Mouse (Mus musculus): ENCODE data around the gene Grk4.

The Grk4 gene

DNA sequence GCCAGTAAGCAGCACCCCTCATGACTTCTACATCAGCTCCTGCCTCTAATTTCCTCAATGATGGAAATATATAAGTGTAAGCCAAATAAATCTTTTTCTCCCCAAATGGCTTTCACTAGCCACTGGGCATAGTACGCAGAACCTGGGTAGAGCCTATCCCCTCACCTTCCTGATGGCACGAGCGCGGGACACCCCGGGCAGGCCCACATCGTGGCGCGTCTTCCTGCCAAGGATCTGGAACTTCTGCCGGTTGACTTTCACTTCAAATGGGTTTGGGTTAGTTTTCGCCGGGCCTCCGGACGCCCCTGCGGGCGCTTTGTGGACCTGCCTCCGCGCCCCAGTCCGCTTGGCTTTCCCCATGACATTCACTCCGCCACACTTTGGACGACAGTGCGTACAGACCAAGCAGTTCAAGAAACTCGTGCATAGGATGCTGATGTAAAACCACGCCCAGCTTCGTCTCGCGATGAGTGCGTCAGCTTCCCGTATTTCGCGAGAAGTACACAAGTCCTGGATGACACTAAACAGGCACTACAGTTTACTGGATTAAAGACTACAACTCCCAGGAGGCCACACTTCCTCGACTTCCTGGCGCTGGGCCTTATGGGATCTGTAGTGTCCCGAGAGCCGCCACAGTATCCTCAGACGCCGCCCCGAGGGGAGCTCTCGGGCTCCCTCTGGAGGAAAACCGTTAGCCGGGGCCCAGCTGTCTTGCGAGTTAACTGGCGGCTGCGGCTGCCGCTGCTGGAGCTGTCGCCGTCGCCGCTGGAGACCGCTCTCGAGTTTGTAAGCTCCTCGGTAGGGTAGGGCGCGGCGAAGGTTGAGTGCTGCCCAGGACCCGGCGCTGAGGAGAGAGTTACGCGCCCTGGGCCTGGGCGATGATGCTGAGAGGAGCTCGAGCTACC, at the start of gene Grk4, which contains the start of gene Nop14:
TSS of gene Grk4 (plus strand) at position 694 of the 905 bp plus-strand sequence.
TSS of gene Nop14 (minus strand) at position 463 of the 905 bp plus-strand sequence.
- peak; percentile 96 for DNase-seq (ENCODE audit: low spot score)

GRCm38 (mm10) chr5:34632996-34633395, 27.2 kb upstream of the Grk4 start:
- no peak for DNase-seq (ENCODE audit: low spot score)

GRCm38 (mm10) chr5:34633641-34634040, 26.5 kb upstream of the Grk4 start:
- DNase-seq (ENCODE audit: low spot score) = no peak

- no peak for DNase-seq (ENCODE audit: low spot score)
Measured at GRCm38 (mm10) chr5:34634746-34635400, 25.3 kb upstream of the Grk4 start.

DNA sequence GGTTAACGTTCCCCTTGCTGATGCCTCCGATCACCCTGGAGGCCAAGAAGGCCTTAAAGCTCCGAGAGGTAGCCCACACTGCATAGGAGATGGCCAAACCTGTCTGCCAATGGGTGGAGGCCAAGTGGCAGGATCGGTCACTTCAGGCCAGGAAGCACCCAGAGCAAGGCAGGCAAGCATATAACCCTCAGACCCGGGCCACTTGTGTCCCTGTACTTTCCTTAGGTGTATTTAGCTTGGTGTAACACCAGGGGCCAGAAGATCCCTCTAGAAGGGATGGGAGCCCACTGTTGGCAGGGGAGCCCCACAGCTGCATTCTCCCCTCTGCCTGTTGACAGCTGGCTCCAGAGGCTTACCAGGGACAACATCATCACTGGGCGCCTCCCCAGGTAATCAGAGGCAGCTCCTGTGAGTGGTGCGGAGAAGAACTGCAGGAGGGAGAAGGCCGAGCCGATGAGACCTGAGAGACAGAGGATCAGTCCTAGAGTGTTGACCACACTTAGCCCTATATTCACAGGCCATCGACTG, 24.4 kb upstream of the Grk4 start:
- no peak for DNase-seq (ENCODE audit: low spot score)

GRCm38 (mm10) chr5:34636481-34637287, 23.5 kb upstream of the Grk4 start, which contains the start of gene Mfsd10:
Mfsd10 (minus strand) TSS chr5:34637212.
- DNase-seq (ENCODE audit: low spot score) = peak; percentile 48

GRCm38 (mm10) chr5:34637591-34638156, 22.5 kb upstream of the Grk4 start:
- DNase-seq (ENCODE audit: low spot score) = no peak

DNA sequence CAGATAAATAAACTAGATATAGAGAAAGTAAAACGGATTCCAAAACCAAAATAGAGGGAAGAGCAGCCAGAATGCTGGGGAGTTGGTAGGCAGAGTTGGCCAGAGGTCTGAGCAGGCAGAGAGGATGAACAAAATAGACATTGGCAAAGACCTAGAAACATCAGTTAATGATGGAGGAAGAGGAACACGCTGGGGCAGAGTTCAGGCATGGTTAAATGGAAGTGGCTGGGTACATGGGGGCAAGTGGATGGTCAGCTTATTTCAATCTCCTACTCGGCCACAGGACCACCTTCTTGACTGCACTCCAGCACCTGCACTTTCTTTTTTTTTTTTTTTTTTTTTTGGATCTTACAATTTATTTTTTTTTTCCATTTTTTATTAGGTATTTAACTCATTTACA, 18.2 kb upstream of the Grk4 start:
- no peak for DNase-seq (ENCODE audit: low spot score)

DNA sequence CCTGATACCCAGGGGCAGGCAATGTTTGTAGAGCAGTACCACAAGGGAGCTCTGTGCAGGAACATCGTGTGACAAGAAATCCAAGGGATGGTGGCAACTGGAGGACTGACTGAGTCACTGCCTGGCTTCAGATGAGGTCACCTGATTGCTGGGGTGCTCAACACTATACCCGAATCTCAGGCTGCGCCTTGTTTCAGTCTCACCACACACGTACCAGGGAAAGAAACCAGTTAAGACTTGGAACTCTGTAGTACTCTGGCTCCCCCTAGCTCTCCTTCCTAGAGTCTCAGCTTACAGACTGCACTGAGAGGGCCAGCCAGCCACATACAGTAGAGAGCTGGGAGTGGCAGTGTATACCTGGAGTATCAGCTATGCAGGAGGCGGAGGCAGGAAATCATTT, 17.2 kb upstream of the Grk4 start:
- no peak for DNase-seq (ENCODE audit: low spot score)

DNA sequence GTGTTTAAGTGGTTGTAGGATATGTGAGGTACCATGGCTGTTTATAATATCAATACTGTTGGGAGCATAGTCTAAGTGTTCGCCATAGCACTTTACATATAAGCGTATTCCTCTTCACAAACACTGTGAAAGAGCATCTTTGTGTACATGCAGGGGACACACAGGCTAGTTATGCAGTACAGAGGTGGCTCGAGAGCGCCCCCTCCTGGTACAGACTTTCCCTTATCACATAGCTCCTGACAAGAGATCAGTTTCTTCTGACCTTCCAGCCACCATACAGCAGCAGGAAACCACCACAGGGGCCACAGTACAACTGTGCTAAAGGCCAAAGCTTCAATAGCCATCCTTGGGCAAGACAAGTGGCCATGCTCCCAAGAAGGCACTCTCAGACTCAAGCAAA, 12.6 kb upstream of the Grk4 start:
- DNase-seq (ENCODE audit: low spot score) = no peak

DNA sequence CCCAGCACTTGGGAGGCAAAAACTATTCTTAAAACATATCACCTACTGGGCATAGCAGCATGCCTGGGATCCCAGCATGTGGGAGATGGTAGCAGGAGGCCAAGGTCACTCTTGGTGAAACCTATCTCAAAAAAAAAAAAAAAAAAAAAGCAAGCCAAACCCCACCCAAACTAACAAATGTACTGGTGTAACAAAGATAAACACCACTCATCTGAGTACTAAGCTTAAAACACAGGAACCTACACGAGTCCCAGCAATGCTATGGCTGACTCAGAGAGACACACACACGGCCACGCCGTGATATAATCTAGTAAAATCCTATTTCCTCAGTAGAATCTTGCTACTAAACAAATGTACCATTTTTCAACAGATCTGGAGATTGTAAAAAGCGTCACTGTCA, 7.2 kb upstream of the Grk4 start:
- no peak for DNase-seq (ENCODE audit: low spot score)

DNA sequence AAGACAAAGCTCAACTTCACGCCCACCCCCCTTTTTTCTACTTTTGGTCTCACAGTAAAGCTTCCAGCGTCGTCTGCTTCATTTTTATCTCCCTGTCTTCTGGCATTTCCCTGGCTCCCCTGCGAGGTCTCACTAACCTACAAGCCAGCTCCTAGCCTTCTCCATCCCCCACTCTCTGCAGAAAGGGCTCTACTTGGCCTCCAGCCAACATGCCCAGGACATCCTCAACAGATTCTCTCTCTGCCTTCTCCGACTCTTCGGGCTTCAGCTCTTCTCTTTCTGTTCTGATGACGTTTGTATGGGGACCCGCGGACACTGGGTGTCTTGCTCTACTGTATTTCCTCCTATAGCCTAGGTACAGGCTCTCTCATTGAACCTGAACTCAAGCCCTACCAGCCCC, 5.3 kb upstream of the Grk4 start:
- no peak for DNase-seq (ENCODE audit: low spot score)

- DNase-seq (ENCODE audit: low spot score) = no peak
Measured at GRCm38 (mm10) chr5:34657556-34657955, 2.6 kb upstream of the Grk4 start.

- no peak for DNase-seq (ENCODE audit: low spot score)
Measured at GRCm38 (mm10) chr5:34660591-34661130, 482 bp downstream of the Grk4 start.

GRCm38 (mm10) chr5:34661909-34662308, 1.7 kb downstream of the Grk4 start:
- DNase-seq (ENCODE audit: low spot score) = no peak

DNA sequence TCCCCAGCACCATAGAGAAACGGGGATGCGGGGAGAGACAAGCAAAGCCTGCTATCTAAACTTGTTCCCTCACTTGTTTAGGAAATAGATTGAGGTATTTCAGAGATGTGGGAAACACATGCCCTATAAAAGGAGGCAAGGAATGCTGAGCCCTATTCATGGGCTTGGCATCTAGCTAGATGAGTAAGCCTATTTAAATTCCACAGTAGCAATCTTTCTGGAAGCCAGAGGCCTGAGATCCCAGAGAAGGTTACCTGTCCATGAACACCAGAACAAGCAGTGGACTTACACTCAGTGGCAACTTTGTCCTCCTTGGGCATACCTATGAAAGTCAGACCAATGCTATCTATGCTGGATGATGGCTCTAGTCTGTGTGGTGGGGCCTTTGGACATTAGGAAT, 3.1 kb downstream of the Grk4 start:
- DNase-seq (ENCODE audit: low spot score) = no peak

DNA sequence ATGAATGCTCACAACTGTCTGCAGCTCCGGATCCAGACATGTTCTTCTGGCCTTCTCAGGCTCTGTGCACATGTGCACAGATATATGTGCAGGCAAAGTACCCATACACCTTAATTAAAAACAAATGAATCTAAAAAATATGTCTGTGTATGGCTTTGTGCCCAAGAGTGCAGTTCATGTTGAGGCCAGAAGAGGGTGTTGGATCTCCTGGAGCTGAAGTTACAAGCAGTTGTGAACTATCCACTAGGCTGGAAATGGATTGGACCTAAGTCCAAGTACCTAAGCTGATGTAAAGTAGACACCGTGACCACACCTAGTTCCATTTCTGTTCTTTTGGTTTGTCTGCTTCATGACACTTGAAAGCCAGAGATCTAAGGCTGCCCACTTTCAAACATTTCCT, 9.3 kb downstream of the Grk4 start:
- DNase-seq (ENCODE audit: low spot score) = no peak

DNA sequence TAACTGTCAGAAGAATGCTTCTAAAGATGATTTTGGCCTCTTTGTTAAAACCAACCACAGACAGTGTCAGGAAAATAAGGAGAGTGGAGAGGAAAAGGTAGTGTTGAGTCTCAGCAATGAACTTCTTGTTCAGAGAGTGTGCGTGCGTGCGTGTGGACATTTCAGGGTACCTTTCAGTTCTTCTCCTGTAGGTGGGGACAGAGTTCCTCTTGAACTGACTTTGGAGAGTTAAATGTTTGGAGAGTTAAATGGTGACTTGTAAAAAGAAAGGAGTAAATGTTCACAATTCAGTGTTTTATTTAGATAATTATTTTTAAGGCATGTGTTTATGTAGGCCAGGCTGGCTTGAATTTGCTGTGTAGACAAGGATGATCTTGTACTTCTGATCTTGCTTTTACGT, 10.1 kb downstream of the Grk4 start:
- no peak for DNase-seq (ENCODE audit: low spot score)

- DNase-seq (ENCODE audit: low spot score) = no peak
Measured at GRCm38 (mm10) chr5:34689868-34690267, 29.7 kb downstream of the Grk4 start.

DNA sequence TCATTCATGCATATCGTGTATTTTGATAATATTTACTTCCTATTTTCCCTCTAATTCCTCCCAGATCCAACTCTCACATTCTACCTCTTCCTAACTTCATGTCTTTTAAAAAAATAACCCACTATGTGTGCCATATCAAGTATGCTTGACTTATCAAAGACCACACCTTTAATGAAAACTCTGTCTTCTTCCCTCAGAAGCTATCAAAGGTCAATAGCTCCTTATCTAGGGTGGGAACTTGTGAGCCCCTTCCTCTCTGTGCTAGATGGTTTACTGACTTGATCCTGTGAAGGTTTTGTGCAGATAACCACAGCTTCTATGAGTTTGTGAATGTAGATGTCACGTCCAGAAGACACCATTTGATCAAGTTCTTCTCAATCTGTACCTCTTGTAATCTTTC, 32.6 kb downstream of the Grk4 start:
- DNase-seq (ENCODE audit: low spot score) = no peak

DNA sequence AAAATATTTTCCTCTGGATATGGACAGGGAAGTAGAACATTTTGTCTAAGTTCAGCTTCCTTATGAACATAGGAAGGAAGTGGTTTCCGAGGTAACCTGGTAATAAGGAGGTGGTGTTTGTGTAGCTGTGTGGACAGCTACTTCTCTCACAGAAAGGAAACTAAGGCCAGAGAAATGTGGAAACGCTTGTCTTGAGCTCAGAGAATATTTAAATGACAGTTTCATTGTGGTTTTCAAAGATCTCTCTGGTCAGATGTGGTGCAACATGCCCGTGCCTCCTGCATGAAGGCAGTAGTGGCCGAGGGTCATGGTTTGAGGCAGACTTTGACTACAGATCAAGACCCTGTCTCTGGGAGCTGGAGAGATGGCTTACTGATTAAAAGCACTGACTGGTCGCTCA, 35.3 kb downstream of the Grk4 start:
- no peak for DNase-seq (ENCODE audit: low spot score)

- DNase-seq (ENCODE audit: low spot score) = no peak
Measured at GRCm38 (mm10) chr5:34708436-34708835, 48.3 kb downstream of the Grk4 start.

Data from ovary, postnatal 10 days (tissue).